Mouse (Mus musculus) kidney, adult 8-10 months (tissue): ENCODE data around the gene 2010111I01Rik.

ENCODE experiments used
- DNase-seq, 2 experiments: peaks; one replicate each; pipeline ENCODE4 v3.0.0; 2022

The 2010111I01Rik gene

GRCm38 (mm10) chr13:63115187-63115784 is 150.6 kb downstream of the 2010111I01Rik start:
- DNase-seq, result no peak

GRCm38 (mm10) chr13:63117495-63118184 is 152.9 kb downstream of the 2010111I01Rik start:
- DNase-seq, result no peak

GRCm38 (mm10) chr13:63118682-63119081 is 154.0 kb downstream of the 2010111I01Rik start:
- DNase-seq, result no peak

DNA sequence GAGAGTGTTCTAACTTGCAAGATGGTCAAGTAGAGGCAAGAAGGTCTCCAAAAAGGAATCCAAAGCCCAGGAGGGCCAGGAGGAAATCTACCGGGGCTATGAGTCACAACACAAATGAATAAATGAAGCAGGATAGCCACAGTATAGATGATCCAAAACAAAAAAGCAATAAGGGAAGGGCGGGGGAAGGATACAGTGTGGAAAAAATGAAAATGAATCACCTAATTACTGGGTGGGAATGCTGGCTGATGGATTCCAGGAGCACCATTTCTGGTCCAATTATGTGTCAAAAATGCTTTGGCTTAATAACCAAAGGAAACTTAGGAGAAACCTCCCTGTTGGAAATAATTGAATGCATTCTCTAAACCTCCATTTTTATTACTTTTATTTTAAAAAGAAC is 155.6 kb downstream of the 2010111I01Rik start:
- no peak for DNase-seq

- no peak for DNase-seq
Observed at GRCm38 (mm10) chr13:63121747-63122146, 157.1 kb downstream of the 2010111I01Rik start.

DNA sequence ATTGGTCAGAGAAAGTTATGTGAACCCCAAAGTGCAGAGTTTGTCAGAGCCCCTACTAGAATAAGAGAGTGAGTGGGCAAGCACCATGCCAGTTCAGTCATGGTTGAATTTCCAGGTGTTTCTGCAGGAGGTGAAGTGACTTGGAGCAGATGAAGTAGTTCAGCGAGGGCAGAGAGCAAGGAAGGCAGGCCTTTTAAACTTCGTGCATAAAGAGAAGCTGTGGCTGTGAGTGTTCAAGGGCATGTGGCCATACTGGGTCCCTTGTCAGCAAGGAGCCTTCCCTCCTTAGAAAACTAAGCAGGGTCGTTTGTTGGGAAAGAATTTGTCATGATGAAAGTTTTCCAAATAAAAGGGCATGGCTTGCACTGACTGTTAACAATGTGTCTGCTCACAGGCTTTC is 161.5 kb downstream of the 2010111I01Rik start:
- DNase-seq, result no peak

- no peak for DNase-seq
Observed at GRCm38 (mm10) chr13:63127516-63127915, 162.8 kb downstream of the 2010111I01Rik start.

- peak in 1 of 2 experiments; percentile 65 for DNase-seq
Observed at GRCm38 (mm10) chr13:63134879-63135421, 170.3 kb downstream of the 2010111I01Rik start.

DNA sequence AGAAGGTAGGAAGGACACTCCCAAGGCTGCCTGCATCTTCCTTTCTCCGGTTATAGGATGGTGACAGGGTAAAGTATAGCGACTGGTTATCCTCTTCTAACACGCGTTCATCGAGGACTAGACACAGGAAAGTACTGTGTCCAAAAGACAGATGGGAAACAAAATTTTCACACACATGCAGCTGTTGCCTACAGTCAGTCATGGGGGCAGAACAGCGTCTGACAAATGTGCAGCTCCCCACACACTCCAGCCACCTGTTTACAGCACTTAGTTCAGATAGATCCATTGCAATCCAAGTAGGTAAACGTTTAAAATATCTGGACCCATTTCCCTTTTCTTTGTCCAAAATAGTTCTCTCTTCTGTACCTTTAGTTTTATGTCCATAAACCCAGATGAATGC is 171.3 kb downstream of the 2010111I01Rik start:
- no peak for DNase-seq

DNA sequence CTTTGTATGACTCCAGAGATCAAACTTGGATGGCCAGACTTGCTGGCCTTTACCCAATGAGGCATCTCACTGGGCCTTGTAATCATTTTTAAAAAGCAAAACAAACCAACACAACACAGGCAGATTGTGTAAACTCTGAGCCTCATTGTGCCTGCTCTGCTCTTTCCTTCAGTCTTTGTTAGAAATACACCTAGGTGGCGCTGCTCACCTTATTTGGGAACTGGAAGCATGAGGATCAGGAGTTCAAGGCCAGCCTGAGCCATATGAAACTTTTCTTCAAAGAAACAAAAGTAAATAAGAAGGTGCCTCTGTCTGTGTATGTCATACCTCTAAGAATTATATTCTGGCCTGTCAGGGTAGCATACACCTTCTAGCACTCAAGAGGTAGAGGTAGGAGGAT is 172.1 kb downstream of the 2010111I01Rik start:
- no peak for DNase-seq

DNA sequence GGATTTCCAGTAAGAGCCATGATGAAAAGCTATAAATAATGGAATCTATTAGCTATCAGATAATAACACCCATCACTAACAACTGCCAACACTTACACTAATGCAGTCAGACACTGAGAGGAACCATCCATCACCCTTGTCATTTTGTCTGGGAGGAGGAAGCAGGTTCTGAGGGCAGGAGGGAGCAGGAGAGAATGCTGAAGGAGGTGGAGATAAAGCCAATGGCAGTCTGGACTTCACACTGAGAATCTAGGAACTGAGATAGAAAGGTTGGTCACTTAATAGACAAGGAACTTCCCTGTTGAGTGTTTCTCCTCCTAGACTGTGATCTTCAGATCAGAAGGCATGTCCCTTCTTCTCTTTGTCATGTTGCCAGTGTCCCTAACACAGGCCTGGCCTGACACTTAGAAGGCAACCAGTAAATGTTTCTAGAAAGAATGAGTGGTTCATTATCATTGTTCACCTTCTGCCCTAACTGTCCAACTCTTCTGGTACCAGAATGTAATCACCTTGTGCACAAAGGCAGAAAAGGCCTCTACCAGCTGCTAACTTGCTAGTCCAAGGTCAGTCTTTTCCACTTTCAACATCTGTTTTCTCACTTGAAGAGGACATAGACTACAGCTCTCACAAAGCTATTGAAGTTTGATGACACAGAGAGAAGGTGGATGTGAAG is 173.8 kb downstream of the 2010111I01Rik start:
- no peak for DNase-seq

DNA sequence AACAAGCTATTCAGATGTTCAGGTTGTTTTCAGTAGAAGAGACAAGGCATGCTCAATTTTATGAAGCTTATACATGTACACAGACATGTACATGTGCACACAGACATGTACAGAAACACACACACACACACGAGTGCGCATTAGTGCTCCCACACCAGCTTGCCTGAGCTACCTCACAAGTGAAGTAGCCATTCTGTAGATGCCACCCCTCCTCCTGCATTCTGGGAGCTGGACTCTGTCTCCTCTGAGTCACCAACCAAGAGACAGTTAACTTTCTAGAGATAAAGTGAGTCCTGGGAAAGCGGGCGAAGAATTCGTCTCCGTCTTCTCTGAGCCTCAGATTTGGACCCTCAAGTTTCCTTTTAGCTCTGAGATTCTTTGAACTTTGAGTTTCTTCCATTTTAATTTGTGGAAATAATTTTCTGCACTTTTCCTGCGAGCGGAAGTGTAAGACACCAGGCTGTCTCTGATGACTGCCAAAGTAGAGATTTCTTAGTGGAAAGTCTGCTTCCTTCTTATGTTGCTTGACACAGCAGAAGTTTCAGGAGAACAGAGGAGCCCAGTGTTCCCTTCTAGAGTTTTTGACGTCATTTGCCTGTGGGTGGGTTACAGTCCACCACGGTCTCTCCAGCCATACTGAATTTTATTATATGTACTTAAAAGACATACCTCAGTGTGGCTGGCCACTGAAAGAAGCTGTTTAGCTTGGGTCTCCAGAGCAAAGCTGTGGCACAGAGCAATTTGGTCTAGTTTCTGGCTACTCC is 175.0 kb downstream of the 2010111I01Rik start:
- peak in 1 of 2 experiments; percentile 47 for DNase-seq

DNA sequence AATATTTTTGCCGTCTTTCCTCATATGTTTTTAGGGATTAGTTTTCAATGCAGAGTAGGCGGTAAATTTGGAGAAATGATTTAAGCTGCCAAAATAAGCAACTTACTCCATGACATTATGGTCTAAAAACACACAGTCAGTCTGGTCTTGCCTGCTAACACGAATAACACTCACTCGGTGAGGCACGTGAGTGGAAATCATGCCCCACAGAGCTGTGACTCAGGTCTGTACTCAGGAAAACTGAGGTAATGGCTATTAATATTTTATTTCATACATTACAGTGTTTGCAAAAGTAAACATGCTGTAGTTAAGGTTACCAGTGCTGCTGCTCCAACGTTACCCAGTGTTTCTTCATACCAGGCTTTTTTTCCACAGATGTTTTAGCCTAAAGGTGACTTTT is 176.1 kb downstream of the 2010111I01Rik start:
- no peak for DNase-seq

- DNase-seq, result no peak
Observed at GRCm38 (mm10) chr13:63141275-63141674, 176.6 kb downstream of the 2010111I01Rik start.

- DNase-seq, result no peak
Observed at GRCm38 (mm10) chr13:63146604-63147188, 182.0 kb downstream of the 2010111I01Rik start.

GRCm38 (mm10) chr13:63148157-63148556 is 183.5 kb downstream of the 2010111I01Rik start:
- DNase-seq, result peak in 1 of 2 experiments; percentile 56

GRCm38 (mm10) chr13:63150470-63151020 is 185.9 kb downstream of the 2010111I01Rik start:
- no peak for DNase-seq

- no peak for DNase-seq
Observed at GRCm38 (mm10) chr13:63151028-63151738, 186.5 kb downstream of the 2010111I01Rik start.

DNA sequence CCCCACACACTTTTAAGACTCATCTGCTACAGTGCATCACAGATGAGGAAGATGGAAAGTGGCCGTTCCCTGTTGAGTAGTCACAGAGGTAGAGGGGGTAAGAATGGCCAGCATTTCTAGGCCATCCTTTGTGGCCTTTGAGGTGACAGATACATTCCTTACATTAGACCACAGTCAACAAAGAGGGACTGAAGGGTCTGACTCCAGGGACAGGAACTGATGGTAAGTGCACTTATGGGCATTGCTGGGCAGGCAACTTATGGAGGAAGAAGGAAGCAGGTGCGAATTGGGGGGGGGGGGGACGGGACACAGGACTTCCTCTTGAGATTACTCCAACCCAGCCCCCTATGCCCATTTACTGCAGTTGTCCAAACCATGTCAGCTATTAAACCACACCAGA is 187.8 kb downstream of the 2010111I01Rik start:
- no peak for DNase-seq

DNA sequence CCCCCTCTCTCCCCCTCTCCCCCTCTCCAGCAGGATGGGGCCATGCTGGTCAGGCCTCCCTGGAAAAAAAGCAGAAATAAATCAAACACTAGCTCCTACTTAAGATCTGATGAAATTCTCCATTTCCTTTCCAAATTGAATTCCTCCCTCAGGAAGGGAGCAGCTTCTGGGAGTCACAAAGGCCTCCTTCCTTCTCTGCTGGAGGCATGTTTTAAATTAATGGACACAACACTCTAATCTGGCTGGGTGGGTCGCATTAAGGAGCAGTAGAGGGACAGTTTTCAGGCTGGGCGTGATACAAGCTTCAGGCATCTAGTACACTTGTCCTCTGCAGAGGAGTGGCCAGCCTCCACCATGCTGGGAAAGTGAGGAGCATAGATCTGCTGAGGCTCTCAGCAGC is 188.7 kb downstream of the 2010111I01Rik start:
- DNase-seq, result peak; percentile 43 to 74

DNA sequence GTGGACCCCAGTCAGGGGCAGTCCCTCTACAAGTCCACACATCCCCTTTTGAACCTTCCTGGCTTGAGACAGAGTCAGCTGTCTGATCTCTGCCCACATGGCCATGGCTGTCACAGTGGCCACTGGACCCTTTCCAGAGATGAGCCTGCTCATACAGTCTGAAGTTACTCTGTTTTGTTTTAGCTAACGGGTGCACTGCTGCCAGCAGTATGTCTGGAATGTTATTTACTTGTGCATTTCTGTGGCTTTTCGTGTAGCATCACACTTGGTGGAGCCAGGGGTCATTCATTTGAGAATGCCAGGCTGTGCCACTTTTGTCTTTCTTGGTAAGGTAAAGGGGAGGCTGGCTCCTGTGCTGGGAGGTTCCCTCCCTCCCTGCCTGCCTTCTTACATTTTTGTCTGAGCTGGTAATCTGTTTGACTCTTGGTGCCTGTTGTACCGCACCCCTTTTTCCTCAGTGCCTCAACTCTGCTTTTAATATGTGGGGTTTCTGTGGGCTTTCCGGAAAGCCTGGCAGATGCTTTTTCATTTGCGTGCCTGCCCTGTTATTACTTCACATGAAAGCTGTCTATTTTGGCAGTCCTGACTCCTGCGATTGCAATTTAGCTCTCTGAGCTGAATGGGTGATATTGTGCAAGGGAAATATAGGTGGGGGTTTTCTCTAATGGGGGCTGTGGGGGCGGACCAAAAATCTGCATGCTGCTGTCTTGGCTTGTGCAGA is 190.3 kb downstream of the 2010111I01Rik start:
- peak; percentile 34 to 55 for DNase-seq
